Mouse (Mus musculus) embryo, embryonic 10 days (tissue): ENCODE measurements around the gene B3gnt2.

ENCODE experiments used
- DNase-seq: peaks from one replicate; pipeline ENCODE4 v3.0.0-alpha.2; 2015; ENCODE audit warnings: low spot score

Gene B3gnt2

DNA sequence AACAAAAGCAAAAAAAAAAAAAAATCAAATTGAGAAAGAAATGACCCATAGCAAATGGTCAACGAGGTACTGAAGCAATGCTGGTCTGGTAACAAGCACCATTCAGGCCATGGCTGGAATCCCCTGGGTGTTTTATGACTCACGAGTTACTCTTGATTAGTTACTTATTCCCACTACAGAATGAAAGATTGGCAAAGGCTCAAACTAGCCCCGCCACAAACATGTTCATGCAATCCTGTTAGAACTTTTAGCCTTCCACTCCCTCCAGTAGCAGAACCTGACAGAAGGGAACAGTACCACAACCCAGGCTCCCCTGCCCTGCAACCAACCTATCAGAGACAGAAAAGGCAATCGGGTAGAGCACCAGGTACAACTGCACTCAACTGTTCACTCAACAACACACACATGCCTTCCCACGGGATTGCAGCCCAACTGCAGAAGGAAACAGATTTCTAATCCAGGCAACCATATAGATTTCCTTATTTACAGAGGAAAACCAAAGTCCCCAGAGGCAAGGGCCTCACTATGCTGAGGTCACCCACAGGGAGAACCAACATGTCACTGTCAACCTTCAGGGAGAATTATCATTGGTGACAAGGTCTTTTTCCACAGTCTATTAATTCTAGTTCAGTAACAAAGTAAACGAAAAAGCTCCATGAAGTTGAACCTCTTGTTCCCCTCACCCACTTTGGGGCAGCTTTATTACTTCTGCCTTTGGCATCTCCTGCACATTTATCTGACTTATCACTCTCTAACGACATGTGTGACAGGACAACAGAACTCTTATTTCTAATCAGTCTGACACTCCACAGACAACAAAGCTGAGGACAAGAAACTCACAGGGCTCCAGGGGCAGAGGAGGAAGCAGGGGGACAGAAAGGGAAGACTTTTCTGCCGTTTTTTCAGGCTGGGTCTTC lies 12.8 kb downstream of the B3gnt2 start:
- no peak for DNase-seq

- no peak for DNase-seq
Measured at GRCm38 (mm10) chr11:22846960-22847731, 13.6 kb downstream of the B3gnt2 start.

DNA sequence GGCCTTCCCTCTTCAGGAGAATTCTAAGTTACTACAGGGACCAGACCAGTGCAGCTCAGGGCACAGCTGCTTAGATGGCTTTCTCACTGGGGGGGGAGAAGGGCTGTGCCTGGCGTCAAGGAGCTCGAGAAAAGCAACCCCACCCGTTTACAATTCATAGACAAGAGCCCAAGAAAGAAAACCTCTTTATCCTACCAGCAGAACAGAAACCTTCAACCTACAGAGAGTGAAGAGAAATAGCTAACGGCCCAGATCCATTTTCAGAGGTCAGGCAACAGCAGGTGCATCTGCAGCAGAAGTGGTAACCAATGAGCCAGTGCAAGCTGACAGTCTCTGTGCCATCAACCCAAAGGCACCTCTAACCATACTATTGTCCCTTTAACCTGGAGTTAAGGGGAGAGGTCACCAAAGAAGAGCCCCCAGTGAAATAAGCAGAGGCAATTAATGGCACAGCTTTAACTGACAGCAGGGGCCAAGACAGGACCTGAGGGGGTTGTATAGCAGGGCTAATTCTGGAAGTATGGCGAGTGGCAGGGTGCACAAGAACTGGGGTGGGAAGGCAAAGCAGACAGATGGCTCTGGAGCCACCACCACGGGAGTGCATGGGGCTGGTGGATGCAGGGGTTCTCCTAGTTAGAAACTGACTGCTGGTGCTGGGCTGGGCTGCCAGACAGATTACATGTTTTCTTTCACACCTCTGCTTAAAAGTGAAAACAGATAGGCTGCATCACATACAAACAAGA lies 14.5 kb downstream of the B3gnt2 start:
- no peak for DNase-seq

GRCm38 (mm10) chr11:22844754-22845718 lies 15.7 kb downstream of the B3gnt2 start:
- DNase-seq: no peak

- no peak for DNase-seq
Measured at GRCm38 (mm10) chr11:22839456-22839855, 21.3 kb downstream of the B3gnt2 start.

DNA sequence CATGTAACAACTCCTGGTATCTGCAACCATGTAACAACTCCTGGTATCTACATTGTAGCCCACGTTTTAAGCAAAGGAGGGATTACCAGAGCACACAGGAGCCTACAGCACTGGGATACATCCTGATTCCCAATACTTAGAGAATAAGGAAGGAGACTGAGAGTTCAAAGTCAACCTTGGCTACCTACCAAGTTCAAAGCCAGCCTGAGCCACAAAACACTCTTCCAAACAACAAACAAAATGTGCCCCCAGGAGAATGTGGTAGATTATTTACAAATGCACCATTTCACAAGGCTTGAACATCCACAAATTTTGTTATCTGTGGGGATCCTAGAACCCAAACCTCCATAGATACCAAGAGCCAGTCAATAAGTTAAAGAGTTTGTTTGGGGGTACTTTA lies 22.4 kb downstream of the B3gnt2 start:
- DNase-seq: no peak

GRCm38 (mm10) chr11:22836269-22836668 lies 24.5 kb downstream of the B3gnt2 start:
- DNase-seq: no peak

- no peak for DNase-seq
Measured at GRCm38 (mm10) chr11:22832600-22832999, 28.2 kb downstream of the B3gnt2 start.

- no peak for DNase-seq
Measured at GRCm38 (mm10) chr11:22831916-22832315, 28.8 kb downstream of the B3gnt2 start.

GRCm38 (mm10) chr11:22830684-22831083 lies 30.1 kb downstream of the B3gnt2 start:
- no peak for DNase-seq

GRCm38 (mm10) chr11:22830179-22830611 lies 30.6 kb downstream of the B3gnt2 start:
- no peak for DNase-seq

- DNase-seq: no peak
Measured at GRCm38 (mm10) chr11:22828988-22829632, 31.7 kb downstream of the B3gnt2 start.

- no peak for DNase-seq
Measured at GRCm38 (mm10) chr11:22827514-22828080, 33.2 kb downstream of the B3gnt2 start.

DNA sequence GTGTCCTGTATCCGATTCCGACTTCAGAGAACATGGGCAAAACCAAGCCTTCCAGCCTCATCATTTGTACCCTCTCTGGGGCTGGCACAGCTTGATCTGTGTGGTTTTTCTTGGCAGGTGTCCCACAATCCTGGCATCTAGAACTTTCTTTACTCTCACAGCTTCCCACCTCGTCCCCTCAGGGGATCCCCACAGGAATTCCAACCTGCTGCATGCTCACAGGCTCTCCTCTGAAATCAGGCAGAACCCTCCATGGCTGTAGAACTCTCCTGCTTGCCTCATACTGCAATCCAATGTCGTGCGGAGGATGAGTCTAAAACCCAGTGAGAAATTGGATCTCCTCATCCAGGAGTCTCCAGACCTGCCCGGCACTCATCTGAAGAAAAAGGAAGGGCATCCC lies 34.1 kb downstream of the B3gnt2 start:
- DNase-seq: no peak

DNA sequence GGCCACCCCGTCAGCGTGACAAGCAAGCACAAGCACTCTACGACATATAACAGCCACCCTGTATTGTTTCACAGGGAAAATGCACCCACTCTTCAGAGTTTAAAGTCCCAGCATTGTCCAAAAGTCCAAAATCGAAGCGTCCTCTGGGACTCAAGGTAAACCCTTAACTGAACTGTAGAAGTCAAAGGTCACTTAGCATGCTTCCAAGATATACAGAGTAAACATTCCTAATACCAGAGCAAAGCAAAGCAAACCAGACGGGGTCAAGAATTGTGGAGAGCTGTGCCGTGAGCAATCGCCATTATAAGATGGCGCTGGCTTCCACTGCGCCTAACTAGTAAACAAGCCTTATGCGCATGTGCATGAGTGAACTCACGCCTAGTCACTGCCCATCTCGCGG lies 34.7 kb downstream of the B3gnt2 start:
- DNase-seq: no peak

DNA sequence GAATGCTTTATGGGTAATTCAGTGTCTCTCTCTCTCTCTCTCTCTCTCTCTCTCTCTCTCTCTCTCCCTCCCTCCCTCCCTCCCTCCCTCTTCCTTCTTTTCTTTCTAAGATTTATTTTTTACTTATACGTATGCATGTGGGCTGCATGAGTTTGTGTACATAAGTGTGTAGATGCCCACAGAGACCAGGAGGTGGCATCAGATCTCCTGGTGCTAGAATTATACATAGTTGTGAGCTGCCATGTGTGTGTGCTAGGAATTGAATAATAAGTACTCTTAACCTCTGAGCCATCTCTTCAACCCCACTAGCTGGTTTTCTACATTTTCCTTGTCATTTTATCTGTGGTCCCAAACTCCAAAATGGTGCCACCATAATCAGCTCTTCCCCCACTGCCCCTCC lies 35.2 kb downstream of the B3gnt2 start:
- no peak for DNase-seq

DNA sequence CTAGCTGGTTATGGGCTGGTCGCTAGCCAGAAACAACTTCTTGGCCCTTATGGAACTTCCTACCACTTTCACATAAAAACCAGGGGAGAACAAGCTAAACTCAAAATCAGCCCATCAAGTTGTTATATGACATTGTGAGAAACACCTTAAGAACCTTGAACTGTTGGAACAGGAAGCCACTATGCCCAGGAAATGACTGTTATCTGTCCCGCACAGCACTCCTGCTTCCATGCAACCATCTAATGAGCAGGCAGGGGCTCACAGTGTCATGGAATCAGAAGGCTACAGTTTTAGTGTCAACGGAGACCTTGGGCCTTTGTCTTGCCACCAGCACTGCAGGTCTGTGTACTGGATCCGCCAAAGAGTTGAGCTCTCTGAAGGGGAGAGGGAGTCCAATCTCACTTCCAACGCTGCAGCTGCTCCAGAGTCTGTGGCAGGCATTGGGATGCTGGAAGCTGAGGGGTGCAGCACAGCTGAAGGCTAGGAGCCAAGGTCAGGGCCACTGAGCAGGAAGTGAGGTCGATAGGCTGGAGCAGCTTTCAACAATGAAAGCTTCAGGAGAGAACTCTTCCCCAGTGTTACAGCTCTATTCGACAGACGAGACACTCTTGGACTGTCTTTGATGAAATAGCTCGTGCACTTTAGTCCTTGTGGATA lies 36.6 kb downstream of the B3gnt2 start:
- DNase-seq: no peak

GRCm38 (mm10) chr11:22821243-22821642 lies 39.5 kb downstream of the B3gnt2 start:
- DNase-seq: no peak

GRCm38 (mm10) chr11:22818371-22818770 lies 42.4 kb downstream of the B3gnt2 start:
- no peak for DNase-seq

- no peak for DNase-seq
Measured at GRCm38 (mm10) chr11:22815877-22816276, 44.9 kb downstream of the B3gnt2 start.
